Mouse (Mus musculus) heart, postnatal 14 days (tissue): Measurements from ENCODE around the gene Ttc5. TPM values are rescaled to one million over a fixed set of nuclear protein-coding genes. Genes with fewer than 3 reads are reported as not detected.
"Not testable (repeated sequence)": the region's sequence is repeated elsewhere in the genome, so short reads cannot be mapped to it uniquely, and the experiment has no call there.

Experiments used
- DNase-seq, 2 experiments: peaks; one replicate each; pipeline ENCODE4 v3.0.0; 2021 to 2022
- intact Hi-C: fragments of 180-260 bp; cut with DNase I; formaldehyde crosslinking; loops from one replicate; pipeline ENCODE4 v1.15.1; 2025
- total RNA-seq, 2 experiments: library from RNA; stranded (reverse); gene quantifications; 2 replicates each; pipeline ENCODE4 v1.2.3; 2021

The Ttc5 gene
- total RNA-seq, 2 experiments from 2014 or later: 18.1 to 24.3 TPM

GRCm38 (mm10) chr14:50784391-50785250 lies 698 bp downstream of the Ttc5 start:
- no peak for DNase-seq
- intact Hi-C loops: no loop called here

GRCm38 (mm10) chr14:50782166-50782565 lies 3.2 kb downstream of the Ttc5 start:
- no peak for DNase-seq
- intact Hi-C loops: no loop called here

DNA sequence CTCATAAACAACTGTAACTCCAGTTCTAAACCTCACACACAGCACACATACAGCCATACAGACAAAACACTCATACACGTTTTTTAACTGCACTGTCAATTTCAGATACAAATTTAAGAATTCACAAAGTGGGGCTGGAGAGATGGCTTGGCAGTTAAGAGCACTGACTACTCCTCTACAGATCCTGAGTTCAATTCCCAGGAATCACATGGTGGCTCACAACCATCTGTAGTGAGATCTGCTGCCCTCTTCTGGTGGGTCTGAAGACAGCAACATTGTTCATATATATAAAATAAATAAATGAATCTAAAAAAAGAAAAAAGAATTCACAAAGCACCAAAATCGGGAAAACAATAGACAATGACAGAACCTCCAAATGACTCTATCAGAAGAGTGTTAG lies 14.0 kb downstream of the Ttc5 start:
- intact Hi-C loops: no loop called here
- DNase-seq: no peak

DNA sequence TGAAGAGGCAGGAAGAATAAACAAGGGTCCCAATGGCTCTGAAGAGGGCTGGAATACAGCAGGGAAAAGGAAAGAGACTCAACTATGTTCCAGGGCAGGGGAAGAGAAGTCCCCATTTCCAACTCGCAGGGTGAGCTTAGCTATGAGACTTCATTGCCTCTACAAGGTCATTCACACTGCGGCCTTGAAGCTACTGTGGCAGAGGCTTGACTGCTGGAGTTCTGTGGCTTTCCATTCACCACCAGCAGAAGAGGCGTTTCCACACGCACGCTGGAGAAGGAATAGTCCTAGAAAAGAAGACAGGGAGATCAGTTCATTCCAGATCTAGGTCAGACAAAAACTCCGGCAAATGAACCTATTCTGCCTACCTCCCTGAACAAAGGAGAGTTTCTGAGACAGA lies 19.6 kb downstream of the Ttc5 start:
- intact Hi-C loops: no loop called here
- no peak for DNase-seq

DNA sequence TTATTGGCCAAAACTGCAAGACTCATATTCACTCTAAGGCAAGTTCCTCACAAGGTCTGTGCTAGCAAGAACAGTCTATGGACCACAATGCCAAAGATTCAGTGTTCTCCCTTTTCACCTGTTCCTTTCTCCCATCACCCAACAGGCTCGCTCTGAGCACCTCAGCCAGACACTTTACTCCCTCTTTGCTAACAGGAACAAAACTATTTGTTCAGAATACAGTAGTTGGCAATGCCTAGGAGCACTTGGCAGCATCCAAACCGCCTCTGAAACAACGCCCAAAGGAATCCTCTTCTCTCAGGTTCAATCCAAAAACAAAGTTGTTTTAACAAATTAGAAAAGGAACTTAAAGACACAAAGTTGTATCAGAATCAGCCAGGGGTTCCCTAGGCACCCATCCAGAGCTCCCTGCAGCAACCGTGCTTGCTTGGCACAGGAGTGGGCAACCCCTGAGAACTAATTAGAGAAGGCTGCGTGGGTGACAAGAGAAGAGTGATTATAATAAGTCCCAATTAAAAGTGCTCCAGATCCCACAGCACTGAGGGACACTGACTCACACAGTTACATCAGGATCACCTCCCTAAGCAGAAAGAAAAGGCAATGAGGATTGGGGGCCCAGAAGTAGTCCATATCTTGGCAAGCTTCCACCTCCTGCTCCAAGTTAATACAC lies 26.8 kb downstream of the Ttc5 start:
- no peak for DNase-seq
- intact Hi-C loops: no loop called here

DNA sequence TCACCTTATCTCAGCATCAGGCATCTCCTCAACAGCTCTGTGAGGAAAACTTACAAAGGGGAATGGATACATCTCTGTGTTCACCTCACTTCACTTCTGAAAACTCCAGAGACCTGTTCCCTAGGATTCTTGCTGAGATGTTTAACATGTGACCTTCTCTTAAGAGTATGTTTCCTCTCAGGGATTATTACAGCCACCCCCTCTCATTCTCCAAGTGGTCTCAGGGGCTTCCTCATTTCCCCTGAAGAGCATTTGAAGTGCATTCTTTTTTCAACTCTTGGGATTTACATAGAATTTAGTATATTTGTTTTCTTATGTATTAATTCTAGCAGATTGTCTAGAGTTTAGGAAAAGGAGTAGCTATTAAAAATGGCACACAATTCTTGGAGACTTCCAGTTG lies 40.3 kb downstream of the Ttc5 start, which contains the start of gene Olfr749:
TSS of gene Olfr749 (minus strand) at position 101 of the 400 bp plus-strand sequence.
- intact Hi-C loops: no loop called here
- DNase-seq: no peak

GRCm38 (mm10) chr14:50741584-50741983 lies 43.7 kb downstream of the Ttc5 start:
- DNase-seq: no peak
- intact Hi-C loops: no loop called here

GRCm38 (mm10) chr14:50740334-50740733 lies 45.0 kb downstream of the Ttc5 start:
- DNase-seq: no peak
- intact Hi-C loops: no loop called here

- intact Hi-C loops, DNase-seq: not testable (repeated sequence)
These were observed 62.9 kb downstream of the Ttc5 start for GRCm38 (mm10) chr14:50722371-50722770.

DNA sequence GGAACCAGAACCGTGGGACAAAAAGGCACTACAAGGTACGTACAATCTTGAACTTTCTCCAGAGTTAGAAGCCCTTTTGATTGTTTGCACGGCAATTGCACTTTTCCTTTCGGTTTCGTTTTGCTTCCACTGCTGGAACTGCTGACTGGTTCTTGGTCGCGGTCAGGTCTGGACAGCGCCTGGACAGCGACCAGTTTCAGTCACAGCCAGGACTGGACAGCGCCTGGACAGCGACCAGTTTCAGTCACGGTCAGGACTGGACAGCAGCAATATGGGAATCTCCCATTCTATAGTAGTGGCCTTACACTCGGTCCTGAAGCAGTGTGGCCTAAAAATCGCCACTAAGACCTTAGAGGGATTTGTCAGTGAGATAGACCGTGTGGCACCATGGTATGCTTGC lies 65.4 kb downstream of the Ttc5 start:
- intact Hi-C loops: not testable (repeated sequence)
- peak in 1 of 2 experiments; percentile 2 for DNase-seq

Other genes with a start within 250 kb of the Ttc5 start
- not detected for gene Olfr744, start 170.6 kb downstream of the Ttc5 start, total RNA-seq
- not detected for gene Olfr745, start 146.1 kb downstream of the Ttc5 start, total RNA-seq
- gene Olfr746, start 138.4 kb downstream of the Ttc5 start, total RNA-seq: not detected
- not detected for gene Olfr747, start 92.3 kb downstream of the Ttc5 start, total RNA-seq
- gene Olfr748, start 78.1 kb downstream of the Ttc5 start, total RNA-seq: not detected
- not detected for gene Olfr749, start 40.4 kb downstream of the Ttc5 start, total RNA-seq
- not detected for gene Ccnb1ip1, start 22.2 kb upstream of the Ttc5 start, total RNA-seq
- 10 to 100 TPM; 13.3 to 14.1 TPM for gene Parp2, start 22.3 kb upstream of the Ttc5 start, total RNA-seq
- 10 to 100 TPM; 10.4 to 15.5 TPM for gene Tep1, start 85.0 kb upstream of the Ttc5 start, total RNA-seq
- 10 to 100 TPM; 14.5 to 22.5 TPM for gene Klhl33, start 112.0 kb upstream of the Ttc5 start, total RNA-seq
- gene Osgep, start 139.4 kb upstream of the Ttc5 start, total RNA-seq: 10 to 100 TPM; 59.4 to 63.9 TPM
- gene Apex1, start 139.4 kb upstream of the Ttc5 start, total RNA-seq: 10 to 100 TPM; 26.3 to 29.4 TPM
- 10 to 100 TPM; 19.2 to 21.8 TPM for gene Pip4p1, start 145.3 kb upstream of the Ttc5 start, total RNA-seq
- 10 to 100 TPM; 15.6 to 17.3 TPM for gene Pnp, start 145.6 kb upstream of the Ttc5 start, total RNA-seq
- 10 to 100 TPM; 11.1 to 13.0 TPM for gene Gm49342, start 159.0 kb upstream of the Ttc5 start, total RNA-seq
- 1 to 10 TPM in 1 of 2 experiments, under 1 TPM in 1; 0.39 to 1.2 TPM for gene Pnp2, start 170.5 kb upstream of the Ttc5 start, total RNA-seq
- gene Rnase10, start 222.2 kb upstream of the Ttc5 start, total RNA-seq: under 1 TPM in 1 of 2 experiments, not detected in 1; 0.22 TPM